Mouse (Mus musculus) lung, postnatal 4 days (tissue): ENCODE measurements around the gene Mterf1a.
A peak's percentile ranks its signal among the peaks of the same experiment; 100 is the strongest.
"Not testable (repeated sequence)": the region's sequence is repeated elsewhere in the genome, so short reads cannot be mapped to it uniquely, and the experiment has no call there.

ENCODE experiments used
- DNase-seq, 2 experiments: peaks; one replicate each; pipeline ENCODE4 v3.0.0; 2021

The Mterf1a gene

DNA sequence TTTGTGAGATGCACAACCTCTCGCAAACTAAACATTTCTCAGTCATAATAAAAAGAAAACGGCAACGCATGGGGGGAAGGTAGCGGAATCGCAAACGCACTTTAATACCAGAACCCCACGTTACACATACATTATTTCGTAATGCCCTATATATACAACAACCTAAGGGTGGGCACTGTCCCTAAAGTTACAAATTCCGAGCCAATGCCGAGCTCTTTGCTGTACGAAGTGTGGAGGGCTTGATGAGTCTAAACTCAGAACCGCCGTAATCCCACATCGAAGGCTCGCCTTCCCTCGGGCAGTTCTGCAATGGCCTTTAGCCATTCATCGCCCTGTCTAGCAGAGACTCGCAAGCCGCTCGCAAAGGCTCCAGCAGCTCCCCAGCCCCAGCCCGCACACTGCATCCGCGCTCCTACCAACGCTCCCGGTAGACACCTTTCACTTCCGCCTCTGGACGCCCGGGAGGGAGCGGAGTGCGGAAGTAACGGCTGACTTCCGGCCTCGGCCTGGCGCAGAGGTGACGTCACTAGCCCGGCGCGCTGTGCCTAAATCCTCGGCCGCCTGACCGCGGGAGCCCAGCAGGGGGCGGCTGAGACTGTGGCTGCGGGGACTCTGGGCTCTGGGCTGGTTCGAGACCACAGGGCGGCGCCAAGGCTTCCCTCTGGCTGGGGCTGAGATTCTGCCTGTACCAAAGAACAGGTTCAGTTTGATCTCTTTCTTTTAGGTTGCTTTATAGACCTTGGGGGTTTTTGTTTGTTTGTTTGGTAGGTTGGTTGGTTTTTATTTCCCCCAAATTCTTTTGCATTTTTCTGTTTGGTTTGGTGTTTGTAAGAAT is at the start of gene Mterf1a:
Gene Mterf1a, minus strand, starts transcription at position 475 of the 835 bp plus-strand sequence.
- peak; percentile 38 to 43 for DNase-seq

DNA sequence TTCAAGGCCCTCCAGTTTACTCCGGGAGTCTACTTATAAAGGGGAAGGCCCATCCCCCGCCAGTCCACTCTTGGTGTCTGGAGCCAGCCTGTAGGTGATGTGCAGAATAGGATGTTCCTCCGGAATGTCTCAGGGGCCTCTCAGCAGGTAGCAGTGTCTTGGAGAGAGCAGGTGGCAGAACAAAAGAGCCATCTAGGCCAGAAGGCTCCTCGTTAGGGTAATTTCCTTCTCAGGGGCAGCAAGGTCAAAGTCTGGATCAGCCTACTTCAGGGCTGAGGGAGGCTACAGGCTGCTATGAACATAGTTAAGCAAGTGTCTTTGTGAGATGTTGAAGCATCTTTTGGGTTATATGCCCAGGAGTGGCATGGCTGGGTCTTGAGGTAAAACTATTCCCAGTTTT is 49.4 kb upstream of the Mterf1a start:
- not testable (repeated sequence) for DNase-seq

DNA sequence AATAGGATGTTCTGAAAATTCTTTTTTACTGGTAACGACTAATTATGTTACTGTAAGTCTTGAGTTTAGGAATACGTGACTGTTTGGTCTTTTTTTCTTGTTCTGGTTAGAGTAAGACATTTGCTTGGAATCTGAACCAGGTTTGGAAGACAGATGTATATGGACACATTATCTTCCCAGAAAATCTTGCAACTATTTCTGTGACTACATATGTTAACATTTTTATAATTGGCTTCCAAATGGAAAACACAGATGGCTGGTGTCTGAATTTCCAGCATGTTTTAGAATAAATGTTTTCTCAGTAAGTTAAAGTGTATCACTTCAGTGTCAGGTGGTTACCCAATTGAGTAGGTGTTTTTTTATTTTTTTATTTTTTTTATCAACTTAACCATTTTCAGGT is 47.5 kb upstream of the Mterf1a start:
- no peak for DNase-seq

DNA sequence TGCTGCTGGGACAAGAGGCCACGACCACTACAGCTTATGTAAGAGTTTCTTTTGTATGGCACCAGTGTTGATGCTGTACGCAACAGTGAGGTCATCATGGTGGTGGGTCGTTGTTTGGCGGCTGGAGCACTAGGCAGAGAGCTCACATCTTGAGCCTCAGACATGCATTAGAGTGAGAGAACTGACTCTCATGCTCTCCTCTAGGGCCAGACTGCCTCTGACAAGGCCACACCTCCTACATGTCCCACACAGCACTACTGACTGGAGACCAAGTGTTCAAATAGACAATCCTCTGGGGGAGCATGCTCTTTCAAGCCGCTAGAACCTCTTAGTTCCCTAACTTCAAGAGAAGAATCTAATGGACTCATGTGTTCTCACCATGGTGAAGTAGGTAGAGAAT is 45.6 kb upstream of the Mterf1a start:
- DNase-seq = no peak

DNA sequence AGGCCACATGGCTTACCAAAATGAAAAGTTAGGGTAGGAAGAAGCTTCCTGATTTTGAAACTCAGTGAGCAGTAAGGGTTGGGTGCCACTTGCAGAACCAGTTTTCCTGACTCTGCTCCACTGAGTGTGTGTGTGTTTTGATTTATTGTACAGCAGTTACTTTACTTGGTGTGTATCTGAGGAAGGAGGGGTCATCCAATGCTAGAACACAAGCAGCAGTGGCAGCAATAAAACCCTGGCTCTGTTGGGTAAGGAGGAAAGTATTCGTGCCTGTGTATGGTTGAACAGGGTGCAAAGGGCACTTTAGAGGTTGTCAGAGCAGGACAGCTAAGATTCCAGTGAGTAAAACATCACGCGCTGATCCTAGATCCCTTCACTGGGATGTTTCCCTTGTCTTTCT is 45.2 kb upstream of the Mterf1a start:
- no peak for DNase-seq

DNA sequence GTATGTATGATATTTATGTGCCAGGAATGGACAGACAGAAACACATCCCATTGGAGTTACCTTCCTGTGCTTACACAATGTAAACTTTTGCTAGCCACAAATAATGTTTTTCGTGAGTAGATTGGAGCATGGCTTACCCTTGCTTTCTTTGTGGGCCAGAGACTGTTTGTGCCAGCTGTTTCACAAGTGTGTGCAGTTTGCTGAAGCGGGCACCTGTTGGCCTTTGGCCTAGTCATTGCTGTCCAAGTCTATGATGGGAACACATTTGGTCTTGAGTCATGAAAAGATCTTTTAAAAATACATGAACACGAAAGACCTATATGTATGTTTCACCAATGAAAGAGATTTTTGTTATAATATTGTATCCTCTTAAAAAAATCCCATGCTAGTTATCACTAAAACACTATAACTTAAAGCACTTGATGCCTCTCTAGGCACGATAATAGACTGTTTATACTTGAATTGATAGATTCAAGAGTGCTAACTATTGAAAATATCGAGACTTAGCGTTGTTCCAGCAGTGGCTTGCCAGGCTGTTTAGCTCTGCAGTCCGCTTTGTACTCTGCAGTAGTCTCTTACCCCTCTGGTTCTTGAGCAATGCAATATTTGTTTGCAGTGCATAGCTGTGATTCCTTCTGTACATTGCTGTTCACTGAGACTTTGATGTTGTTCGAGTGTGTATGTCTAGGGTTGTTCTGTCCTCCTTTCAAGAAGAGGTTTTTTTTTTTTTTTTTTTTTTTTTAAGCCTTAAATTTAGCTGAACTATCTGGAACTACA is 42.2 kb upstream of the Mterf1a start:
- DNase-seq = no peak

DNA sequence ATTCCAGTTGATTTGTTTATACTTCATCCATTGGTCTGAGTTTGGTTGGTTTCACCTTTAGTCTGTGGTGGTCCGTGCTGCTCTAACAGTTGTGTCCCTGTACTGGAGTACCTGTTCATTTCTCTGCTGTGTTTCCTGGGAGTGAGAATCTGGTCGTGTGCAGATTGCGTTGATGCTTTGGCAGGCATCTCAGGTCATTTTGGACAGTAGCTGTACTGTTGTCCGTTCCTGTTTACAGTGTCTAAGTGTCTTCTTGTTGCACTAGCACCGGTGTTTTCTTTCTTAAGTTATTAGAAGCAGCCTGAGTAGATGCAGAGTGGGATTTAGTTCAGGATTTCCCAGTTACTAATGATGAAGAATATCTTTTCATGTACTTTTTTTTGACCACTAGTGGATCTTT is 41.5 kb upstream of the Mterf1a start:
- no peak for DNase-seq

DNA sequence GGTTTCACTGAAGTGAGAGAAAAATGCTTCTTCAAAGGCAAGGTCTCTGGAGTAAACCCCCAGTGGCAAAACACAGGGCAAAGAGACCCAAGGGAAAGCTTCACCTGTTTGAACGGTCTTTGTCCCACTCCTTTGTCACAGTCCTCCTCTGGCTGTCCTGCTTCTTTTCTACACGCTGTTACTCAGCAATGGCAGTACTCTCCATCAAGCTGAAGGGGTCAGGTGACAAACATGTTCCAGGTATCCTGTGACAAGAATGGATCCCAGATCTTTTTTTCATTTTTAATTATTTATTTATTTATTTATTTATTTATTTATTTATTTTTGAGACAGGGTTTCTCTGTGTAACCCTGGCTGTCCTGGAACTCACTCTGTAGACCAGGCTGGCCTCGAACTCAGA is 39.8 kb upstream of the Mterf1a start:
- no peak for DNase-seq

DNA sequence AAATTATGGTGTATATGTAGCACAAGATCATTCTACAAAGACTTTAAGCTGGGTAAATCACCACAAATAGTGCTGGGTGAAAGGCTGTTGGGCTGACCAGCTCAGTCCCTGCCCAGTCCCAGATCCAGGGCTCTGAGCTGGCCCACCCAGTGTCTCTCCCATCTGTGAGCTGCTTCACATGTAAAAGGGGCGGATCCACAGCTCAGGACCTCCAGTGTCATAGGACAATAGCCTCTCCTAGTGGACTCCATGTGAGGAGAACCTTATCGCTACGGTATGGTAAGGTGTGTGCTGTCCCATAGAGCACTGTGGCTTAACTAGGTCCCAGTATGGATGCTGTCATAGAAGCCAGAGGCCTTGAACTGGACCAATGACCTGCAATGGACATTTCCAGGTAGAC is 37.9 kb upstream of the Mterf1a start:
- no peak for DNase-seq

DNA sequence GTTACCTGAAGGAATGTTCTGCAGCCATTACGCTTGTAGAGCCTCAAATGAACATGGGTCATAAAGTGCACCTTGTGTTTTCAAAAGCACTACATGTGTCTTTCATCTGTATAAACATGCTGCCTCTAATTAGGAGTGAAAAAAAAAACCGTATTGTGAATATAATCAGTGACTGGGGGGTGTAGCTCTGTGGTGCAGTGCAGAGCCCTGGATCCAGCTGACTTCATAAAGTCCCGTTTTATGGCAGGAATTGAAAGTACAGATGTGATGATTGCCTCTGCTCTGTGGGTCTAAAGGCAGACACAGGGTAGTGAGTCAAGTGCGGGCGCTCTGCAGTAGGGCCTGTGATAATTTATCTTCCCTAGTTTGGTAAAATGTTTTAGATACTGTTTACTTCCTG is 37.0 kb upstream of the Mterf1a start:
- DNase-seq = no peak

DNA sequence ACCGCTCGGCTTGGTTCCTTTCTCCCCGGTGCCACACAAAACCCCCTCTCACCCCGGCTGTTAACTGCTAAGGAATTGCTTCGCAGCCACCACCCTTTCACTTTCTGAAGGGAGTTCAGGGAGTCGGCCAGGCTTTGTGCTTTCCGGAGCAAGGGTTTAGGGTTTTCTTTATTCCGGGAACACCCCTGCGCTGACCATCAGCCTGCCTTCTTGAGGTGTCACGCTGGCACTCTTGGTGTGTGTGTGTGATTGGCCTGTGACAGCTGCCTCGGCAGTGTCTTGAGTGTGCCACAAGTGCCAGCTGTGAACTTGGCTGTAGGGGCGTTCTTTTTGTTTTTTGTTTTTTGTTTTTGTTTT is 34.9 kb upstream of the Mterf1a start:
- DNase-seq = peak; percentile 40 to 59

DNA sequence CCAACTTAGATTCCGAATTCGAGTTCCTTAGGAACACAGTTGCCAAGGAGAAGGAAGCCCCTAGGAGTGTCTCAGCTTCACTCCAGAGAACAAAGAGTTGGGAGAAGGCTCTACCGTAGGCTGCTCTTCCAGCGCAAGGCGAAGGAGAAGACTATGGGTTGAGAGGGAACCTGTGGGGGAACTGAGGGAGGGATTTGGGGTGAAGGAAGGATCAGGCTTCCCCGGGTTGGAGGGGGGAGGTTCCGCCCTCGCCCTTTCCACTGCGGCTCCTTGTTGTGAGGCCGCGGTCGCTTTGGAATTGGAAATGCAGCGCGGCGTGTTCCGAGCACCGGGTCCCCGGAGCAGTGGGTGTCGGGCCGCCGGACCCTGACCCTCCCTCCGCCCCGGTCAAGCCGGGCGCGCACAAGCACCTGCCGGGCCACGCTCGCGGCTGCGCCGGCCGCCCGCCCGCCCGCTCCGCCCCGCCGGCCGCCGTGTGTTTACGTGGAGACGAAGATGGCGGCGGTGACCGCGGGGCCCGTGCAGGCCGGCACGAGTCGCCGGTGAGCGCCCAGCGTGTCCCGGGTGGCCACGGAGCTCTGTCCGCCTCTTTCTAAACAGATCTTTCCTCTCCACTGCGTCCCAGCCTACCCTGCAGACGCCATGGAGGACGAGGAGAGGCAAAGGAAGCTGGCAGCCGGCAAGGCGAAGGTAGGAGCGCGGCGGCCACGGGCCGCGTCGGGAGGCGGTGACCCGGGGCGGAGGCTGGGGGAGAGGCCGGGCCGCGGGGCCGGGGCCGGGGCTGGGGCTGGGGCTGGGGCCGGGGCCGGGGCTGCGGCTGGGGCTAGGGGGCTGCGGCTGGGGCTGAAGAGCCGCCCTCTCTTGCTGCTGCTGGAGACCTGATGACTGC is 34.3 kb upstream of the Mterf1a start, which contains the start of gene Akap9:
Gene Akap9, plus strand, starts transcription at position 254 of the 889 bp plus-strand sequence.
- peak; percentile 76 to 80 for DNase-seq

DNA sequence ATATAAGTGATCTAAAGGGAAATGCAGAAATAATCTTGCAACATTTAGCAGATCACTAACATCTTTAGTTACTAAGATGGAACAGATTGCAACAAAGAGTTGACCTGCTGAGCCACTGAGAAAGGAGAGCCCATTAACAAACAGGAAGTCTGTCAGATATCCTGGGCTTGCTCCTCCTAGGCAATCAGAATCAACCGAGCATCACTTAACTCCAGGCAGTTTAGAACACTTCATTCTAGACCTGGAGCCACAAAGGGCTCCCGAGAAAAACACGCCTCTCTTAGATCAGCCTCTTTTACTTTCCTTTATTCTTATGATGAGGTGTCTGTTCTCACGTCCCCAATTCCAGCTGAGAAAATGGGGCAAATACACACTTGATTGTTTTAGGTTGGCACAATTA is 32.9 kb upstream of the Mterf1a start:
- DNase-seq = no peak

DNA sequence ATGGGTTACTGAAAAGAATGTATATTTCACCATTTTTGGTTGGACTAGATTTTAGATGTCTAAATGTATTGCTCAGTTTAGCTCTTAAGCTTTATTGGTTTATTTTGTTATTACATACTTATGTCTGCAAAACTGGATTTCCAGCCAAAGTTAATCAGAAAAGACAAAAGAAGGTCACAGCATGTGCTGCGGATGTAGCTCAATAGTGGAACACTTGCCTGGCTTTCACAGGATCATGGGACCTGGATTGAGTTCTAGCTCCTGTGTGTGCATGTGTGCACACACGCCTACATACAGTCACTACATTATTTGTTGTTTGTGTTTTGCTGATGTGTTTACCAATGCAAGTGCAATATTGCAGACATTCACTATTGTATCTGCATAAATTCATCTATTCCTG is 28.6 kb upstream of the Mterf1a start:
- DNase-seq = no peak

DNA sequence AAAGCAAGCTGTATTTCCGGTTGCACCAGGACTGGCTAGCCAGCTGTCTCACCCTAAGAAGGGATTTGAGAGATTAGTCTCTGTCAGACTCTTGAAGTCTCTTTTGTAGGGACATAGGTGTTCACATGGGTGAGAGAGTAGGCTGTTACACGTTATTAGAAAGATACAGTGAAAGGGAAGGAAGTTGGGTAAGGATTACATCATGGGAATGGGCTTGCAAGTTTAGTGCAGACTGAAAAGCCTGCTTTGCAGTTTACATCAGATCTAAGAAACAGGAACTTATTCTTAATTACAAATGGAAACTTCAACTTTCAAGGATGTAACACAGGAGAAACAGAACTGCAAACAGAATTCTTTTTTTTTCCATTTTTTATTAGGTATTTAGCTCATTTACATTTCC is 11.7 kb upstream of the Mterf1a start:
- DNase-seq = no peak

DNA sequence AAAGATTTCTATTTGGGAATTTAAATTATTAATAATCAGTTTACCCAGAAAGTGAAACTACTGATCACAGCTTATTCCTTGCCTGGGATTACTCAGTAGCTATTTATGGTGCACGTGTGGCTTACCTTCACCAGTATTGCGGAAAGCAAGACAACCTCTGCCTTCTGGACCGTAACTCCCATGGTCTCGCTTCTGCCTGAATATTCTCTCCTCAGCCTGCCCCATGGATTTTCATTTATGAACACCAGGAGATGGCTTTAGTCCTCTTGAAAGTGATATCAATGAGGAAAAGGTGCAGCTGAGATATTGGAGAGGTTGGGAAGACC is 524 bp upstream of the Mterf1a start:
- not testable (repeated sequence) for DNase-seq

DNA sequence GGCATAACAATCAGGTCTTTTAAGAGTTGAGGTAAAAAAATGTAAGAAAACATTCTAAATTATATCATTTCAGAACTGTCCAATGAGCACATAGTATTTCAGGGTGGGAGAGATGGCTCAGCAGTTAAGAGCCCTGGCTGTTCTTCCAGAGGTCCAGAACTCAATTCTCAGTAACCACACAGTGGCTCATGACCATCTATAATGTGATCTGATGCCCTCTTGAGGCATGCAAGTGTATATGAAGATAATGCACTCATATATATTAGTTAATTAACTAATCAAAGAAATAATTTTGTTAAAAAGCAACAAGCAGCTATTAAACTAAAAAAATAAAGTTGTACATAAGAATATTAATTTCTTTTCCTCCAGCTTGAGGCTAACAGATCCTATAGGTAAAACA is 4.5 kb downstream of the Mterf1a start:
- DNase-seq = no peak

DNA sequence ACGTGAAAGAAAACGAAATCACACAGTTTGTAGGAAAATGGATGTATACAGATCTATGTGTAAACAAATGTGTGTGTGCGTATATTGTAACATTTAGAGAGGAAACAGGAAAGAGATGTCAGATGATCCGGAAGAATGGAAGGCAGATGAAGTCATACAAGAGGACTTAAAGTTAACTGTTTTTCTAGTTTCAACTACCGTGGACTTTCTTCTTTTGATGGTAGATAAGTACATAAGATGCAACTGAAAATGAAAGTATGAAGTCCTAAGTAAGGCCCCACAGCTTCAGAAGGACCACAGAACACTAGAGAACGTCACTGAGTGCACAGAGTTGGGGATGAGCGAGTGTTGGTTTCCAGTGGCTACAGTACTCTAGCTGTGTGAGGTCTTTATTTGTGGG is 6.9 kb downstream of the Mterf1a start:
- DNase-seq = not testable (repeated sequence)

DNA sequence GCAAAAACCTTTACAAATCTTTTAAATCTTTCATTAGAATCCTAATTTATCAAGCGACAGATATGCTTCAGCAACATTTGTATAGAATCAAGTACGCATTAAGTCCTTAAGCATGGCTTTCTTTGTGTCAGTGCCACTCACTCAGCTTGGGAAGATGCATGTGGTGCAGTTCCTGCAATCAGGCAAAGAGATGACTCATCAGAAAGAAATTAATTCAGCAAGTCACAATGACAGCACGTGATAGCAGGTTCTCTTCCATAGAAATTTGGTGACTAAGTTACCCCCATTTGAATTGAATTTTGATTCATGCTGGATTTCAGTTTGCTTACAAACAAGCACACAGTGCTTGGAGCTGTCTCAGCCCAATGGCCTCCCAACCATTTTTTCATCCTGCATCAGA is 20.2 kb downstream of the Mterf1a start:
- DNase-seq = no peak

DNA sequence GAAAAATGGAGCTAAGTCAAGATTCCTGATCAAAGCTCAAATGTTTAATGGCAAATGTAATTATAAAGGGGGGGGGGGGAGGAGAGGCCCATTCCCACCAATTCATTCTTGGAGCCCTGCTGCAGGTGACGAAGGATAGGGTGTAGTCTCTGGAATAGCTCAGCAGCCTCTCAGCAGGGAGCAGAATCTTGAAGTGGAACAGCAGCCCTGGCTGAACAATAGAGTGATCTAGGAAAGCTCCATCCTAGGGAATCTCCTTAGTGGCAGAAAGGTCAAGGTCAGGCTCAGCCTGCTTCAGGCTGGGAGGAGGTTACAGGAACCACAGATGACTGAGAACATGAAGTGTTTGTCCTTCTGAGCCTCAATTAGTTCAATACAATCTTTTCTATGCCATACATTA is 21.4 kb downstream of the Mterf1a start:
- DNase-seq = no peak

DNA sequence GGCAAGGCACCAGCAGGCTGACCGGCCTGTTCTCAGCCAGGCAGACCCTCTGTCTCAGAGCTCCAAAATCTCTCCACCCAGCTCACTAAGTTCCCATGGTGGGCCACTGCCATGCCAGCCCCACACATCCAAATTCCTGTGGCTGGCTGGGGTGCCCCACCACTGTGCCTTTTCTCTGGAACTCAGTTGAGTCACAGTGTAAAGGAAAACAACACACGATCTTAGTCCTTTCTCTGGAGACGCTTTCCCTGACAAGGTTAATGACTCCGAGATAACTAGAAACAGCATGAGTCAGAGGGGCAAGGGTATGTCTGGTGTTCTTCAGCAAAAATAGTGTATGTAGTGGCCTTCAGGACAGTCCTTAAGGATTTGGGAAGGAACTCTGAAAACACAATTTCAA is 23.6 kb downstream of the Mterf1a start:
- no peak for DNase-seq

DNA sequence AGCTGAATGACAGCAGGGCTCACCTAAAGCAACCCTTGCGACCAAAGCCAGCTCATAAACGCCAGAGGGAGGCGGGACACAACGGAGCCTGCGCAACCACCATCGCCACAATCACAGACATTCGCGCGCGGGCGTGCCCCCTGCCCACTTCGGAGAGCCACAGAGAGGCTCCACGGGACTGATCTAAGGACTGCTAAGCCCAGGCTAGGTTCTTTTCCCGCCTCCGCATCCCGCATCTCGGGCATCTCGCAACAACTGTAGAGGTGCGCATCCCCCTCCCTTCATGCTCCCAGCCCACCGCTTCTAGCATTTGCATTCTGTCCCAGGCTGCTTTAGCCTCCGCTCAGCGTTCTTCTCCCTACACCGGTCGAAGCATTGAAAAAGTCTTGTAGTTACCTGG is 48.7 kb downstream of the Mterf1a start, which contains the start of gene Lrrd1:
Gene Lrrd1, plus strand, starts transcription at position 148 of the 400 bp plus-strand sequence.
- peak in 1 of 2 experiments; percentile 6 for DNase-seq
